Mouse (Mus musculus) midbrain, embryonic 10.5 days (tissue): ENCODE results near the gene 4930579F01Rik. TPM values are rescaled to one million over a fixed set of nuclear protein-coding genes. Genes with fewer than 3 reads are reported as not detected.

Experiments used
- DNase-seq: peaks from one replicate; pipeline ENCODE4 v3.0.0-alpha.2; 2017; ENCODE audit warnings: low spot score
- H3K27ac ChIP-seq: fragments of 300-500 bp; sonication (generic); replicated peaks from 2 replicates; pipeline ENCODE4 v1.5.1; 2016; ENCODE audit warnings: mild to moderate bottlenecking
- H3K27me3 ChIP-seq: fragments of 300-500 bp; sonication (generic); 2 replicates; pipeline ENCODE4 v1.6.1; 2016; ENCODE audit warnings: low read depth, mild to moderate bottlenecking; ENCODE audit not compliant: poor library complexity, severe bottlenecking
- H3K36me3 ChIP-seq: fragments of 300-500 bp; sonication (generic); 2 replicates; pipeline ENCODE4 v1.6.1; 2016; ENCODE audit warnings: mild to moderate bottlenecking, moderate library complexity
- H3K4me1 ChIP-seq: fragments of 300-500 bp; sonication (generic); 2 replicates; pipeline ENCODE4 v1.6.1; 2016
- H3K4me3 ChIP-seq: fragments of 300-500 bp; sonication (generic); 2 replicates; pipeline ENCODE4 v1.5.1; 2016; ENCODE audit warnings: mild to moderate bottlenecking, moderate library complexity
- H3K9me3 ChIP-seq: fragments of 300-500 bp; sonication (generic); replicated peaks from 2 replicates; pipeline ENCODE4 v1.6.1; 2016; ENCODE audit warnings: mild to moderate bottlenecking
- WGBS: fragments of 180-500 bp; shearing (Covaris S2); methylation state at CpG from one replicate; pipeline ENCODE4 v1.1.7; 2016; 5-methylcytosine and 5-hydroxymethylcytosine counted together
- polyA plus RNA-seq: library from polyadenylated mRNA; unstranded; fragments of >200 nt; fragmentation: Nextera tagmentation; extraction: Ambion mirVana; gene quantifications from 2 replicates; pipeline ENCODE4 v1.2.1, GENCODE M21; 2016

4930579F01Rik gene
- polyA plus RNA-seq, 1 experiment from 2014 or later: not detected

DNA sequence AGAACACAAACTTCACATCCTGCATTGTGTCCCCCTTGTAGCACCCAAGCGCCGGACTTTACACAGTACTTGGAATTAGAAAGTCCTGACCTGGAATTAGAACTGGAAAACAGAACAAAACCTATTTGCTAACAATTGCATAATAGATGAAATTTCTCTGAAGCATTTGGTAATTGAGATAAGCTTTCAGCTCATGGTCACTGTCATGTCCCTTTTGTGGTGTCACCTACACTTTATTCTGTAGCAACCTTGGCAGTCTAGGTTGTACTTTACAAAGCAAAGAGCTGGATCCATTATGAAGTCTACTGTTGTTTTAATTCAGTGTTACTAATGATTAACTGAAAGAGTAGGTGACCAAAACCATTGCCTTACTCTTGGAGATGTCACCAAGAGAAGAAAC is 33.5 kb upstream of the 4930579F01Rik start:
- Histone ChIP-seq H3K9me3 (no peaks in the 10 kb centered on the region), H3K4me1 (peaks cover 26% of the 10 kb centered on the region), H3K36me3 (no peaks in the 10 kb centered on the region), H3K27ac (no peak overlapping the region), H3K27me3 (no peaks in the 10 kb centered on the region), H3K4me3 (no peak overlapping the region)
- 72% methylated on average over 2 of the region's 2 CpGs for WGBS
- DNase-seq: no peak

DNA sequence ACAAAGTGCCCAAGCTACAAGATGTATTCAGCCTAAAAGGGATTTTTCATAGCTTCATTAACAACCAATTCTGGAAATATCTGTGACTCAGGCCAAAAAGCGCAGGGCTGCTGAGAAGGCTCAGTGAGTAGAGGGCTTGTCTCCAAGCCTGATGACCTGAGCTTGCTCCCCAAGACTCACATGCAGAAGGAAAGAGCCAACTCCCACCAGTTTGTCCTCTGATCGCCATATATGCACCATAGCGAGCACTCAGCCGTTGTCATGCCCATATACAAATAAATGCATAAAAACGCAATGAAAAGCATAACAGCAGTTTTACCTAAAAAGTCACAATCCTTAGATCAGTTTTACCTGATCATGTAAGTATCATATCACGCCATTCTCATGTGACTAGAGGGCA is 32.9 kb upstream of the 4930579F01Rik start:
- H3K4me3 ChIP-seq: no peak overlapping the region
- no peak for DNase-seq
- H3K27ac ChIP-seq: peak overlapping the region; percentile 79
- no peaks in the 10 kb centered on the region for H3K9me3 ChIP-seq
- no peaks in the 10 kb centered on the region for H3K27me3 ChIP-seq
- WGBS: 95% methylated on average over 6 of the region's 6 CpGs
- H3K4me1 ChIP-seq: peaks cover 26% of the 10 kb centered on the region
- H3K36me3 ChIP-seq: no peaks in the 10 kb centered on the region

DNA sequence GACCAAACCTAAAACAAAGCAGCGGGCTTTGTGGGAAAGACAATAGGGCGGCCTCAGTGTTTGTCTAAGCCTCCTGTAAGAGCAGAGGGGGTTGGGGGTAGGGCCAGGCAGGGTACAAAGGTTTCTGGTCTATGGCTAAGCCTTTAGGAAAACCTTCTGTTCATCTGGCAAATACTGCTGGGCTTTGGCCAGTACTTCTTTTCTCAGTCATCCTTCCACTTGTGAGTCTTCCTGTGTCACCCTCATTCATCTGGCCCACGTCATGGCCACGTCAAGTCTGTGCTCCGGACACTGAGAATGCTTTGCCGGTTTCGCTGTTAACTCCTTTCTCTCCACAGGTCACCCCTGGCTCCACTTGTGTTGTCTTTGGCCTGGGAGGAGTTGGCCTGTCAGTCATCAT is 32.2 kb upstream of the 4930579F01Rik start:
- no peaks in the 10 kb centered on the region for H3K36me3 ChIP-seq
- peak; percentile 43 for DNase-seq
- 0 out of 2 replicates have a peak overlapping the region, but pooled peaks have one; percentile 4 for H3K4me3 ChIP-seq
- peak overlapping the region; percentile 79 for H3K27ac ChIP-seq
- no peaks in the 10 kb centered on the region for H3K27me3 ChIP-seq
- no peaks in the 10 kb centered on the region for H3K9me3 ChIP-seq
- 45% methylated on average over 7 of the region's 7 CpGs for whole genome bisulfite sequencing
- peaks cover 26% of the 10 kb centered on the region for H3K4me1 ChIP-seq

DNA sequence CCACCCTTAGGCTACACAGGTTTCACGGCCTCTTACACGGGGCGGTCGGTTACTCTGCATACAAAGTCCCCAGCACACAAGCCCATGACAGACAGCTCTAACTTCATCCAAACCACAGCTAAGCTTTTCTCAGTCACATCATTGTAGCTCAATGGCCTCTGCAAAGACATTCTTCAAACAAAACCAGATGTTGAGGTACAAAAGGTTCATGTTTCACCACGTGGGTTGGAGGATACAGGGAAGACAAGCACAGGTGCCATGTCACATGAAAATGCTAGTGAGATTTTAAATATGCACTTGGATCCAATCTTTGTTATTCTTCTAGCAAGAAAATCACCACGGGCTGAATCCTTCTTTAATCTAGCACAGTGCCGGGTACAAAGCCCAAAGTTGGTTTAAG is 31.7 kb upstream of the 4930579F01Rik start:
- Histone ChIP-seq H3K4me1 (peaks cover 26% of the 10 kb centered on the region), H3K36me3 (no peaks in the 10 kb centered on the region), H3K27ac (peak overlapping the region; percentile 79), H3K9me3 (no peaks in the 10 kb centered on the region), H3K27me3 (no peaks in the 10 kb centered on the region), H3K4me3 (no peak overlapping the region)
- DNase-seq: no peak
- 67% methylated on average over 7 of the region's 7 CpGs for WGBS

DNA sequence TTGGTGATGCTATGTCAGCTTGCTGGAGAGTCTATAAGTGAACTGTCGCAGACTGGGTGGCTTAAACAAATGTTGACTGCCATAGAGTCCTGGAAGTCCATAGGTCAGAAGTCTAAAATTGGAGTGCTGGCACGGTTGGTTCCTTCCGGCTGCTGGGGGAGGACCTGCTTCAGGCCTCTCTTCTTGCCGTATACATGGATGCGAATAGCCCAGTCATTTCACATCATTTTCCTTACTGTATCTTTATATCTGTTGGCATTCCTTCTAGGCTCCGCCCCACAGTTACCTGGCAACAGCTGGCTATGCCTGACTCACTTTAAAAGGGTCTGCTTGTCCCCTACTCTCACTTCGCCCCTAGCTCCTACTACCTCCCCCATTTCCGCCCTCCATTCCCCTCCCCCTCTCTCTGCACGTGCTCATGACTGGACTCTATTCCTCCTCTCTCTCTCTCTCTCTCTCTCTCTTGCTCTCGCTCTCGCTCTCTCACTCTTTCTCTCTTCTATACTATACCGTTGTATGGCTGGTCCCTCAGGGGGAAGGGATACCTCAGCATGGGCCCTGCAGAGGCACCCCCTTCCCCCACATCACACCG is 30.8 kb upstream of the 4930579F01Rik start:
- Histone ChIP-seq H3K36me3 (no peaks in the 10 kb centered on the region), H3K4me1 (peaks cover 26% of the 10 kb centered on the region), H3K4me3 (no peak overlapping the region), H3K9me3 (no peaks in the 10 kb centered on the region), H3K27ac (peak overlapping the region; percentile 63; the same call in 1 of the 2 replicates), H3K27me3 (no peaks in the 10 kb centered on the region)
- DNase-seq: no peak
- WGBS: 85% methylated on average over 13 of the region's 13 CpGs

DNA sequence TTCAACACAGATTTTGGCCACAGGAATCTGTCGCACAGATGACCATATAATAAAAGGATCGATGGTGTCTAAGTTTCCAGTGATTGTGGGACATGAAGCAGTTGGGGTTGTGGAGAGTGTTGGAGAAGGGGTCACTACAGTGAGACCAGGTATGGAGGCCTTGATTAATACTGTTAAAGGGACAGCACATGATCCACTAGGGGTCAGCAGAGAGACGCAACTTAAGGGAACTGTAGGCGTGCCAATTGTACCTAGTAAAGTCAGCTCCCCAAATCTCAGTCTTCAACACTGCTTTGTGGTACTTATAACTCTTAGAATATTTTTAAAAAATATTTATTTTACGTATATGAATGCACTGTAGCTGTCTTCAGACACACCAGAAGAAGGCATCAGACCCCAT is 29.3 kb upstream of the 4930579F01Rik start:
- H3K4me1 ChIP-seq: peaks cover 26% of the 10 kb centered on the region
- no peaks in the 10 kb centered on the region for H3K27me3 ChIP-seq
- H3K27ac ChIP-seq: no peak overlapping the region
- DNase-seq: peak; percentile 23
- H3K9me3 ChIP-seq: no peaks in the 10 kb centered on the region
- no peak overlapping the region for H3K4me3 ChIP-seq
- no peaks in the 10 kb centered on the region for H3K36me3 ChIP-seq
- 51% methylated on average over 5 of the region's 5 CpGs for WGBS

DNA sequence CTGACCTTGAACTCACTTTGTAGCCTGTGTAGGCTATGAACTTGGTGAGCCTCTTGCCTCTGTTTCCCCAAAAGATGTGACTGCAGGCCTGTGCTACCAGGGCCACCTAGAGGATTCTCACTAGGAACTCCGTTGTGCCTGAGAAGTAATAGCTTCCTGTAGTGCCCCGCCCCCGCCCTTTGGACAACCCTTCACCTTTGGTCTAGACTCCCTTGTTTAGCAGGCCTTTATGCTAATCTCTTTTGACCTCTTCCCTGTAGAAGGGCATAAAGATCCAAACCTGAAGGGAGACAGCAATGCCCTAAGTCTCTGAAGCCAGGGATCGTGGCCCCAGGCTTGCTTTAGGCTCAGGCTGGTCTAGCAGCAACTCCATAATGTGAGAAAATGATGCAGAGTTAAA is 28.9 kb upstream of the 4930579F01Rik start:
- H3K4me1 ChIP-seq: peaks cover 26% of the 10 kb centered on the region
- 69% methylated on average over 4 of the region's 4 CpGs for WGBS
- no peak overlapping the region for H3K27ac ChIP-seq
- no peaks in the 10 kb centered on the region for H3K27me3 ChIP-seq
- no peak overlapping the region for H3K4me3 ChIP-seq
- no peaks in the 10 kb centered on the region for H3K36me3 ChIP-seq
- no peaks in the 10 kb centered on the region for H3K9me3 ChIP-seq
- no peak for DNase-seq

DNA sequence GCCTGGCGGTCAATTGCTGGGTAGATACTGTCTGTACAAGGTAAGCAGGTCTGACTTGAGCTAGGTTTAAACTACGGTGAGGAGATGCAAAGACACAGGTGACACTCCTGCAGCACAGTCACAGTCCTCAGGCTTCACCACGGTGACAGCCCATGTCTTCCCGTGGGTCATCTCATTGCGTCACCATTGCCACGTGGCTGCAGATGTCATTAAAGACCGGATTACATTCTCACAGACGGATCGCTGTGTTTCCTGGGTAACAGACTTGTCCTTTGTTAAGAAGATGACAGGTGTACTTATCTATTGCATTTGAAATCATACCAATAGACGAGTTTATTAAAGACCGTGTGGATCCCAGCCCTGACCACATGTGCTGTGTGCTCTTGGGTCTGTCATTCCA is 27.5 kb upstream of the 4930579F01Rik start:
- H3K4me1 ChIP-seq: peaks cover 19% of the 10 kb centered on the region
- no peak overlapping the region for H3K4me3 ChIP-seq
- H3K9me3 ChIP-seq: no peaks in the 10 kb centered on the region
- H3K27ac ChIP-seq: no peak overlapping the region
- WGBS: 91% methylated on average over 11 of the region's 11 CpGs
- no peaks in the 10 kb centered on the region for H3K27me3 ChIP-seq
- H3K36me3 ChIP-seq: no peaks in the 10 kb centered on the region
- no peak for DNase-seq

DNA sequence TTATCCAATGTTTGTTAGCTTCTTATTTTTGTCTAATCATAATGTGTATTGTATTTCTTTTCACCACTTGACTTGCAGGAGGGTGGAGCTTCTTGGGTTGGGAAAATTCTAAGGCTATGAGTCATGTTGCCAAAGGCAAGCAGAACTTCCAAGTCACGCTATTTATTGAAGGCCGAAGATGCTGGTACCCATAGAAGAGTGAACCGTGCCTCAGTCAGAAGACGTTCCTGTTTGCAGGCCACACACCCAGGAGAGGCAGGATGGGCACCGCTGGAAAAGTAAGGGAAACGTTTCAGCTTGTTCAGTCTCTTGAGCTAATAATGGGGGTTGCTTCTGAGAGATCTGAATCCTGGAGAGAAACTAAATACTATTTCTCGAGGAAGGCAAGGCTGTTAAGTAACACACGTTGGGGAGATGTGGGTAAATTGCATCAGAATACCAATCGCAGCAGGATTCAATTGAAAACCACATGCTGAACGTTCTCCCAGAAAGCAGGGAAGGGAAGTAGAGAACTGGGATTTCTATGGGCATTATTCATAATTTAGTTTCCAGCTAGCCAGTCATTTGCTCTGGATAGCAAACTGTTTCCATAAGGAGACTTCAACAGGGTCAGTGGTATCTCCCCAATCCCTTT is 24.1 kb upstream of the 4930579F01Rik start, which contains the start of gene Adh7:
Adh7 (plus strand) TSS at position 130 of the 634 bp plus-strand sequence.
- no peak for DNase-seq
- no peaks in the 10 kb centered on the region for H3K9me3 ChIP-seq
- H3K4me3 ChIP-seq: no peak within 1 kb of the TSS
- H3K27ac ChIP-seq: no peak within 1 kb of the TSS
- 83% methylated on average over 10 of the region's 10 CpGs for WGBS
- peaks cover 17% of the 10 kb centered on the region for H3K4me1 ChIP-seq
- no peaks in the 10 kb centered on the region for H3K27me3 ChIP-seq
- H3K36me3 ChIP-seq: no peaks in the 10 kb centered on the region

DNA sequence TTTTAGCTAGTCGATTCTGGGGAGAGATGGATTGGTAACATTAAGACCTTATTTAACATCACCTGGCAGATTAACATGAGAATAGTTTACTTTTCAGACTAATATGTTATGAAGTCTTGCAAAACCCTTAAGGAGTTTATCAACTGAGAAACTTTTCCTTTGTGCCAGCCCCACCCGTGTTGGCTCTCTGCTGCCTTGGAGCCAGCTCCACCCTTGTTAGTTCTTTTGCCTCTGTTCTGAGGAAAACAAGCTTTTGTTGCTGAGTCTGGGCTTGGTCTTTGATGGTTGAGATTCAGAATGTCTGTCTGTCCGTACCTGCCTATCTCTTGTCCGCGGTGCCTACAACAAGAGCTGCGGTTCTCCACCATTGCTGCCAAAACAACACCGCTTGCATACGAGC is 22.5 kb upstream of the 4930579F01Rik start:
- 86% methylated on average over 8 of the region's 8 CpGs for WGBS
- Histone ChIP-seq H3K4me3 (no peak overlapping the region), H3K27ac (no peak overlapping the region), H3K36me3 (no peaks in the 10 kb centered on the region), H3K27me3 (no peaks in the 10 kb centered on the region), H3K4me1 (peaks cover 13% of the 10 kb centered on the region), H3K9me3 (no peaks in the 10 kb centered on the region)
- DNase-seq: no peak

DNA sequence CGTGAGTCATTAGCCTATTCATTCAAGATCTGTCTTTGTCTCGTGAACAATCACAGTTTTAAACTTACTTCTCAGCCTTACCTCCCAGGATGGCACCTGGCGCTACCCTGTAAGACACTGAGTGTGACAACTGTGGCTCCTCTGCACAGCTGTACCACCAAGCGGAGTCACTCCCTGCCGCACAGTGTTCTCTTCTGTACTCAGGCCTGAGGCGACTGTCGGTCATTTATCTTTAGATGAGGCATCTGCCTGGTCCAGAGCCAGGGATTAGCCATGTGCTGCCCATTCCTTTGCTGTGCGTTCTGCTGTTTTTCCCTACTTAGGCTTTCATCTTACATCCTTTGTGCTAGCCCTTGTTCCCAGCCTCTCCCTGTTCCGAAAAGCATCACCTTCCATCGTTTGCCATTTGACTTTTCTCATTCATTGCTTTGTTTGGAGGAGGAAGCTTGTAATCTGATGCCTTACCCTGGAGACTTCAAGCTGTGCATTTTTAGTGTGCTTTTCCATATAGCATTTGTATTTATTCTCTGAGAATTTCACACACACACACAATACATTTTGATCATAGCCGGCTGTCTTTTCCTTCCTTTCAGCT is 21.9 kb upstream of the 4930579F01Rik start:
- no peak overlapping the region for H3K4me3 ChIP-seq
- peak; percentile 37 for DNase-seq
- peaks cover 13% of the 10 kb centered on the region for H3K4me1 ChIP-seq
- peak overlapping the region; percentile 58; the same call in 1 of the 2 replicates for H3K27ac ChIP-seq
- no peaks in the 10 kb centered on the region for H3K9me3 ChIP-seq
- H3K27me3 ChIP-seq: no peaks in the 10 kb centered on the region
- no peaks in the 10 kb centered on the region for H3K36me3 ChIP-seq
- WGBS: 36% methylated on average over 11 of the region's 11 CpGs

DNA sequence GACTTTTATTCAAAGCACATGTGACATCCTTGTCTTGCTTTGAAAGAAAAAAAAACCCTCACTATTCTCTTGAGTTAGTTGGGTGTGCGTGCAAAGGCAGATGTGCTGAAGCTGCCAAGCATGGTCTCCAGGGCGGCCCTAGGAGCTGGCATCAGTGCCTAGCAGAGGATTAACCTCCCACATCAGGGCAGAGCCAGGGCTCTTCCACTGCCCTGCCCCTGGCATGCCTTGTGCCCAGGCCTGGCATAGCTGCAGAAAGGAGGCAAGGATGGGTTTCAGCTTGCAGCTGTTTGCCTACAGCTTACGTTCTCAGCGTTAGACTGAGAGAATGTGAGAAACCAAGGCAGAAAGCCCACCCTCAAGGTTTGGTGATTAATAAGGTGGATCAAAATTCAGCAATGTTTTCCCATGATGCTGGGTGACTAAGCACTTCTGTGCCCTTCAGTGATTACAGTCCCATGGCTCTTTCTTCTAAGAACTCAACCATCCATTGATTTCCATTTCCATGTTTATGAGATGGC is 18.9 kb upstream of the 4930579F01Rik start:
- no peaks in the 10 kb centered on the region for H3K36me3 ChIP-seq
- WGBS: 89% methylated on average over 4 of the region's 4 CpGs
- peaks cover 13% of the 10 kb centered on the region for H3K4me1 ChIP-seq

More for the DNA sequence above, 18.9 kb upstream of the 4930579F01Rik start:
- no peak overlapping the region for H3K27ac ChIP-seq
- no peaks in the 10 kb centered on the region for H3K27me3 ChIP-seq
- no peaks in the 10 kb centered on the region for H3K9me3 ChIP-seq
- DNase-seq: no peak
- H3K4me3 ChIP-seq: no peak overlapping the region
